Mouse (Mus musculus) ES-E14 (cell line): Measurements from ENCODE around the gene Synj1.

Experiments
- CHD2 ChIP-seq: IDR thresholded peaks from 2 replicates; pipeline ENCODE4 v1.6.1; 2014; ENCODE audit warnings: mild to moderate bottlenecking, low read depth, low read length, inconsistent platforms
- ZNF384 ChIP-seq: IDR thresholded peaks from 2 replicates; pipeline ENCODE4 v1.6.1; 2012; ENCODE audit warnings: low read depth, low read length, inconsistent platforms

GRCm38 (mm10) chr16:90903300-90903699, 107.8 kb downstream of the Synj1 start:
- TF ChIP-seq ZNF384 = no peak
- TF ChIP-seq CHD2 = no peak
